Mouse (Mus musculus) liver, embryonic 15.5 days (tissue): ENCODE data around the gene Tmem175. TPM values are rescaled to one million over a fixed set of nuclear protein-coding genes. Genes with fewer than 3 reads are reported as not detected.

Experiments used
- polyA plus RNA-seq: library from polyadenylated mRNA; unstranded; fragments of >200 nt; fragmentation: Nextera tagmentation; extraction: Ambion mirVana; gene quantifications from 2 replicates; pipeline ENCODE4 v1.2.1, GENCODE M21; 2015

The Tmem175 gene
- polyA plus RNA-seq, 1 experiment from 2014 or later = 10.5 TPM

Other genes with a start within 250 kb of the Tmem175 start
- gene Pde6b, start 241.4 kb upstream of the Tmem175 start, polyA plus RNA-seq = 0.12 TPM in 1 of 2 replicates, not detected in the other
- 155 and 216 TPM in 2 replicates for gene Atp5k, start 195.3 kb upstream of the Tmem175 start, polyA plus RNA-seq
- gene Mfsd7a, start 180.9 kb upstream of the Tmem175 start, polyA plus RNA-seq = 0.16 and 0.28 TPM in 2 replicates
- gene Pcgf3, start 168.5 kb upstream of the Tmem175 start, polyA plus RNA-seq = 5.3 and 5.8 TPM in 2 replicates
- gene Cplx1, start 79.7 kb upstream of the Tmem175 start, polyA plus RNA-seq = 0.08 TPM in 1 of 2 replicates, not detected in the other
- gene Gak, start within 50 bp of the Tmem175 start, polyA plus RNA-seq = 26.6 and 26.8 TPM in 2 replicates
- gene Idua, start 30.6 kb downstream of the Tmem175 start, polyA plus RNA-seq = 4.2 and 5.8 TPM in 2 replicates
- 2.7 and 3.1 TPM in 2 replicates for gene Dgkq, start 39.9 kb downstream of the Tmem175 start, polyA plus RNA-seq
- 18.6 and 22.2 TPM in 2 replicates for gene Slc26a1, start 45.8 kb downstream of the Tmem175 start, polyA plus RNA-seq
- 9.2 and 9.6 TPM in 2 replicates for gene Fgfrl1, start 62.6 kb downstream of the Tmem175 start, polyA plus RNA-seq
- 3.4 and 3.5 TPM in 2 replicates for gene Rnf212, start 145.2 kb downstream of the Tmem175 start, polyA plus RNA-seq
- gene Tmed11, start 165.6 kb downstream of the Tmem175 start, polyA plus RNA-seq = not detected in 2 replicates
- not detected in 2 replicates for gene Vmn2r8, start 179.1 kb downstream of the Tmem175 start, polyA plus RNA-seq
- not detected in 2 replicates for gene Vmn2r9, start 222.8 kb downstream of the Tmem175 start, polyA plus RNA-seq